Mouse (Mus musculus) stomach, postnatal 0 days (tissue): ENCODE results near the gene Vmn1r54.

ENCODE experiments used
- CTCF ChIP-seq: IDR thresholded peaks from 2 replicates; pipeline ENCODE4 v1.5.1; 2016; ENCODE audit warnings: antibody characterized with exemption, low read depth, mild to moderate bottlenecking, moderate library complexity
- EP300 ChIP-seq: optimal IDR thresholded peaks from 2 replicates; pipeline ENCODE3; 2016; ENCODE audit warnings: antibody characterized with exemption

DNA sequence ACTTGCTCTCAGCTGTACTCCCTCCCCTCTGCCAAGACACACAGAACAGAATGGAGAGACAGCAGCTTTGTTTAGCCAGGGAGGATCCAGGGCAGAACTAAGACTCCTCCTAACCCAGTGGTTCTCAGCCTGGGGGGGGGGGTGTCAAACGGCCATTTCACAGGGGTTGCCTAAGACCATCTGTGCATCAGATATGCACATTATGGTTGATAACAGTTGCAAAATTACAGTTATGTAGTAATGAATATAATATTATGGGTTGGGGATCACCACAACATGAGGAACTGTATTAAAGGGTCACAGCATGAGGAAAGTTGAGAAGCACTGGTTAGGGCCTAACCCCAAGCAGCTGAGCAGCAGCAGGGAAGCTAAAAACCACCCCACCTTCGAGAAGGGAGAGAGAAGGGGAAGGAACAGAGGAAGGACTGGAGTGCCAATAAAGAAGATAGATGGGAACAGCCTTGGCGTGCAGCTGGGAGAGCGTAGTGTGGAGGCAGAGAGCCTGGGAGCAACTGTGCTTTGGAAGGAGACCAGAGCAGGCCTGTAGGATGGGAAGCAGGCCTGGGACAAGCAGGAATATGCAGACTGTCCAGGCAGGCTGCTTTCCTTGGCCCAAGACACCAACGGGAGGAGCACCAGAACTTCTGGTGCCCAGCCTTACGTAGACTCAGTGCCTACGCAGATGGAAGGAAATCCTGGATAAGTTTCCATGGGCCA lies 73.5 kb downstream of the Vmn1r54 start:
- TF ChIP-seq CTCF (no peak), EP300 (no peak)
